Mouse (Mus musculus): ENCODE measurements around the gene Hacd2. TPM values are rescaled to one million over a fixed set of nuclear protein-coding genes. Genes with fewer than 3 reads are reported as not detected.

The Hacd2 gene
- total RNA-seq (2021) = 10 to 100 TPM; 25.3 to 30.2 TPM
- long read RNA-seq, experiment 1, partial matches to known transcripts = 3 of 5 reads
- long read RNA-seq, experiment 1, other reads (novel, unspliced or antisense) = 2 of 5 reads
- long read RNA-seq, experiment 2, partial matches to known transcripts = 5 of 5 reads
- long read RNA-seq, experiment 2, other reads (novel, unspliced or antisense) = 0 of 5 reads

- intact Hi-C loops (cut with DNase I) = loop anchor here (2.0 kb wide), 1 partner anchor 22 kb away; no protein-coding TSS in a partner anchor
- peak; percentile 94 to 96 for DNase-seq (ENCODE audit: extremely low spot score in 1 of 2, low spot score in 2 of 2)
- Histone ChIP-seq H3K27ac (peak within 1 kb of the TSS; percentile 92), H3K4me3 (peak within 1 kb of the TSS; percentile 99)
- TF ChIP-seq CTCF (IDR thresholded peaks at IDR 0.05) = no peak
These were observed at the start of gene Hacd2 for GRCm38 (mm10) chr16:35022242-35023137. Hacd2 (plus strand) TSS chr16:35022428.

GRCm38 (mm10) chr16:34972471-34972870 is 49.8 kb upstream of the Hacd2 start:
- no peak for DNase-seq (ENCODE audit: extremely low spot score in 1 of 2, low spot score in 2 of 2)
- intact Hi-C loops (cut with DNase I) = no loop called here
- Histone ChIP-seq H3K4me3 (no peak overlapping the region), H3K27ac (no peak overlapping the region)
- TF ChIP-seq CTCF (IDR thresholded peaks at IDR 0.05) = no peak

GRCm38 (mm10) chr16:34975544-34975943 is 46.7 kb upstream of the Hacd2 start:
- TF ChIP-seq CTCF (IDR thresholded peaks at IDR 0.05) = peak; percentile 55
- intact Hi-C loops (cut with DNase I) = no loop called here
- Histone ChIP-seq H3K4me3 (no peak overlapping the region), H3K27ac (no peak overlapping the region)
- DNase-seq (ENCODE audit: extremely low spot score in 1 of 2, low spot score in 2 of 2) = no peak

GRCm38 (mm10) chr16:34976630-34977029 is 45.6 kb upstream of the Hacd2 start:
- Histone ChIP-seq H3K27ac (no peak overlapping the region), H3K4me3 (no peak overlapping the region)
- intact Hi-C loops (cut with DNase I) = no loop called here
- peak; percentile 44 for TF ChIP-seq CTCF (IDR thresholded peaks at IDR 0.05)
- no peak for DNase-seq (ENCODE audit: extremely low spot score in 1 of 2, low spot score in 2 of 2)

GRCm38 (mm10) chr16:34978018-34978417 is 44.2 kb upstream of the Hacd2 start:
- TF ChIP-seq CTCF (IDR thresholded peaks at IDR 0.05) = no peak
- Histone ChIP-seq H3K27ac (no peak overlapping the region), H3K4me3 (no peak overlapping the region)
- no peak for DNase-seq (ENCODE audit: extremely low spot score in 1 of 2, low spot score in 2 of 2)
- intact Hi-C loops (cut with DNase I) = no loop called here

GRCm38 (mm10) chr16:34981009-34981408 is 41.2 kb upstream of the Hacd2 start:
- TF ChIP-seq CTCF (IDR thresholded peaks at IDR 0.05) = no peak
- intact Hi-C loops (cut with DNase I) = no loop called here
- DNase-seq (ENCODE audit: extremely low spot score in 1 of 2, low spot score in 2 of 2) = no peak
- Histone ChIP-seq H3K27ac (no peak overlapping the region), H3K4me3 (no peak overlapping the region)

- intact Hi-C loops (cut with DNase I) = no loop called here
- no peak for TF ChIP-seq CTCF (IDR thresholded peaks at IDR 0.05)
- H3K27ac ChIP-seq = no peak overlapping the region
- DNase-seq (ENCODE audit: extremely low spot score in 1 of 2, low spot score in 2 of 2) = no peak
- H3K4me3 ChIP-seq = no peak overlapping the region
These were observed 37.8 kb upstream of the Hacd2 start for GRCm38 (mm10) chr16:34984203-34985030.

GRCm38 (mm10) chr16:34985031-34985346 is 37.2 kb upstream of the Hacd2 start:
- intact Hi-C loops (cut with DNase I) = no loop called here
- Histone ChIP-seq H3K4me3 (no peak overlapping the region), H3K27ac (no peak overlapping the region)
- DNase-seq (ENCODE audit: extremely low spot score in 1 of 2, low spot score in 2 of 2) = no peak
- no peak for TF ChIP-seq CTCF (IDR thresholded peaks at IDR 0.05)

GRCm38 (mm10) chr16:34986211-34986825 is 35.9 kb upstream of the Hacd2 start:
- H3K4me3 ChIP-seq = no peak overlapping the region
- no peak for TF ChIP-seq CTCF (IDR thresholded peaks at IDR 0.05)
- no peak overlapping the region for H3K27ac ChIP-seq
- intact Hi-C loops (cut with DNase I) = no loop called here
- DNase-seq (ENCODE audit: extremely low spot score in 1 of 2, low spot score in 2 of 2) = no peak

- DNase-seq (ENCODE audit: extremely low spot score in 1 of 2, low spot score in 2 of 2) = no peak
- no peak for TF ChIP-seq CTCF (IDR thresholded peaks at IDR 0.05)
- intact Hi-C loops (cut with DNase I) = no loop called here
- Histone ChIP-seq H3K27ac (no peak overlapping the region), H3K4me3 (no peak overlapping the region)
These were observed 30.9 kb upstream of the Hacd2 start for GRCm38 (mm10) chr16:34991365-34991764.

GRCm38 (mm10) chr16:34992854-34993253 is 29.4 kb upstream of the Hacd2 start:
- DNase-seq (ENCODE audit: extremely low spot score in 1 of 2, low spot score in 2 of 2) = no peak
- intact Hi-C loops (cut with DNase I) = no loop called here

More at GRCm38 (mm10) chr16:34992854-34993253, 29.4 kb upstream of the Hacd2 start:
- no peak overlapping the region for H3K27ac ChIP-seq
- TF ChIP-seq CTCF (IDR thresholded peaks at IDR 0.05) = no peak
- no peak overlapping the region for H3K4me3 ChIP-seq
